Mouse (Mus musculus): Measurements from ENCODE around the gene Zkscan8.
"Not testable (repeated sequence)": the region's sequence is repeated elsewhere in the genome, so short reads cannot be mapped to it uniquely, and the experiment has no call there.

The Zkscan8 gene

DNA sequence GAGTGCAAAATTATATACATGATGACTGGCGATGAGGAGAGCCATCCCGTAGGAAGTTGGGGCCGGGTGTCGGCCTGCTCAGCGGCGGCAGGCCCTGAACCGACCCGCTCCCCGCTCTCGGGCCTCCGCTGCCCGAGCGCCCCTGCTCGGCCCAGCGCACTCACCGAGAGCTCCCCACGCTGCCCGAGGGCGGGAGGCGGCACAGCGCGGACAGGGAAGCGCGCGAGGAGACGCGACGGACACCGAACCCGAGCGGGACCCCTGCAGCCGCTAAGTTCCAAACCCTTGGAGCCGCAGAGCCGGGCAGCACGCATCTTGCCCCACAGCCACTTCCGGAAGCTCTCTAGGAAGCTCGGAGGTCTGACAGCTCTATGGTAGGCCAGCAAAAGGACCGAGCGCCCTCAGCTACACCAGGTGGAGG is at the start of gene Zkscan8:
TSS of gene Zkscan8 (minus strand) at position 340 of the 421 bp plus-strand sequence.
- DNase-seq (ENCODE audit: inconsistent age in 2 of 2, low spot score in 1 of 2) = peak; percentile 91 to 98

DNA sequence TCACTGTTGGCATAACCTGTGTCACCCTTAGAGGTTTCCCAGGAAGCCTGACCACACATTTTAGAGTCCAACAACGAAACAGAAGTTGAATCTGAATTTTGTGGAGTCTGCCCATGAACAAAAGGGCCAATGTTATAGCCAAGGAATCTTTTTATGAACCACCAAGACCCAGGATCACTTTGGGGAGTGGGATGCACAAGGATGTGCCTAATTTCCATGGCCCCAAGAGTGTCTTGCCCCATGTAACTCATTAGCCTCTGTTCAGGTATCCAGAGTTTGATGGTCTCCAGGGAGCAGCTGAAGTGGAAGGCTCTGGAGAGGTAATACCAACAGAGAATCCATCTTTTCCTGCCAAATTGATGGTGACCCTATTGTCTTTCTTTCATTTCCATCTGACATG is 28.9 kb upstream of the Zkscan8 start, which contains the start of gene Olfr1535:
TSS of gene Olfr1535 (minus strand) at position 101 of the 400 bp plus-strand sequence.
- DNase-seq (ENCODE audit: inconsistent age in 2 of 2, low spot score in 1 of 2) = no peak

DNA sequence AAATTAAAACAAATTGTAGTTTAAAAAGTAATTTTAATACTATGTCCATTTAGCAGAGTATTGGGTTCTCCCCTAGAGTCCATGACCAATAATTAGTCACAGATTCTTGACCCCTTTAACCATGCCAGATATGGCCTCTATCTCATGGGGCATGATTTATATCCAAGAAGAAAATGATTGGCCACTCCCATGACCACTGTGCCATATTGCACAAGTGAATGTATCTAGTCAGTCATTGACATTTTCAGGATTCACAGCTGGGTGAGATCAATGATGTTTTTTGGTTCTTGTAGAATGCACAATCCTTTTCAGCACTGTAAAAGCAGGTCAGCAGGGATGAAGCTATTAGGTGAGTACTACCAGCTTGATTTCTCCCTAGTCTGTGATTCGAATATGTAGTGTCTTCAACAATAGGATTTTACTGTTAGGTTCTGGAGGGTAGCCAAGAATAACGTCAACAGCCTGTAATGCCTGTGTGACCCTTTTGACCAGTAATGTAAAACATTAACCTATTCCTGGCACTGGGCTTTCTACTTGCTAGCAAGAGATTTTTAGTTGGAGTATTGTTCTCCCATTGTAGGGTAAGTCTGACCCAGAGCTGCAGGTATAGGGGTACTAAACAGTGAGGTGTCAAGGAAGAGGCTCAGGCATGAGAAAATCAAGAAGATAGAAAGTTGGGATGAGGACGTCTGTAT is 19.6 kb upstream of the Zkscan8 start:
- no peak for DNase-seq (ENCODE audit: inconsistent age in 2 of 2, low spot score in 1 of 2)

DNA sequence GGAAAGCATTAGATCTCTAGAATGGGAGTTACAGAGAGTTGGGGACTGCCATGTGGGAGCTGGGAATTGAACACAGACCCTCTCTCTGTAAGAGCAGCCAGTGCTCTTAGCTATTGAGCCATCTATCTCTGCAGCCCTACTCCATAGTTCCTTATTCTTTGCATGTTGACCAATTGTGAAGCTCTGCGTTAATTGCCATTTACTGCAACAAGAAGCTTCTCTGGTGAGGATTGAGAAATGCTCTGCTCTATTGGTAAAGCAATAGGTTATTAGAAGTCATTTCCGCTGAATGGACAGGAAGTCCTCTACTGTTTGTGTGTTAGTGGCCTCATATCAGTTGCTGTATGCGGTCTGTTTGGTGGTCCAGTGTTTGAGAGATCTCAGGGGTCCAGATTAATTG is 18.6 kb upstream of the Zkscan8 start:
- DNase-seq (ENCODE audit: inconsistent age in 2 of 2, low spot score in 1 of 2) = no peak

DNA sequence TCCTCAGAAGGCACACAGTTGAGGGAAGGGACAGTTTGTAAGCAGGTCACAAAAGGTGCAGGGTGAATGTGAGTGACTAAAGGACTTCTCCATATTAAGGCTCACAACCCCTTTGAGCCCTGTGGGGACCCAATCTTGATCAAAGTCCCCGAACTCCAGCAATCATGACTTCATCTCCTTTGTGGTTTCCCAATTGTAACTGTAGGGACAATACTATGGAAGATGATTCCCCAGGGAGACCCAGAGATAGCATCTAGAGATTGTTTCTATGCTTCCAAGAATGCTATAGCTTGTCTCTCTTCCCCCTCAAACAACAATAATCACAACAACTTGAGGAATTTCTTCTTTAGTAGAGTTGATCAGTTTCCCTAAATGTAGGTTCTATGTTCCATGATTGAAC is 11.8 kb upstream of the Zkscan8 start, which contains the start of gene Olfr1366:
TSS of gene Olfr1366 (minus strand) at position 101 of the 400 bp plus-strand sequence.
- DNase-seq (ENCODE audit: inconsistent age in 2 of 2, low spot score in 1 of 2) = no peak

DNA sequence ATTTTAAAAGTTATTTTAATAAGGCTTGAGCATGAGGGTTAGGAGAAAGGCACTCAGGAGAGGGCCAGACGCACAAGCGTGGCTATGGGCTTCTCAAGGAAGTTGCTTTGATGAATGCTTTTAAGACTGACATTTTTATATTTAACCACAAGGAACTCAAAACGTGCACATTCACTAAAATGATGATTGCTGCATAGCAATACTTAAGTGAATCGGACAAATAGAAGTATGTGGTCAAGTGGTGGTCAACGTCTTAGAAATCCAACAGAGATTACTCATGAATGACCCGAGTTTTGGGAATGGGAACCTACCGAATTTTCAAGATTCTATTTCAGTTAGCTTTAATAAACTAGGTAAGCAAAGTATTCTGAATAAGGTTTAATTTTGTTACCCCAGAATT is 784 bp downstream of the Zkscan8 start:
- DNase-seq (ENCODE audit: inconsistent age in 2 of 2, low spot score in 1 of 2) = peak in 1 of 2 experiments; percentile 25

DNA sequence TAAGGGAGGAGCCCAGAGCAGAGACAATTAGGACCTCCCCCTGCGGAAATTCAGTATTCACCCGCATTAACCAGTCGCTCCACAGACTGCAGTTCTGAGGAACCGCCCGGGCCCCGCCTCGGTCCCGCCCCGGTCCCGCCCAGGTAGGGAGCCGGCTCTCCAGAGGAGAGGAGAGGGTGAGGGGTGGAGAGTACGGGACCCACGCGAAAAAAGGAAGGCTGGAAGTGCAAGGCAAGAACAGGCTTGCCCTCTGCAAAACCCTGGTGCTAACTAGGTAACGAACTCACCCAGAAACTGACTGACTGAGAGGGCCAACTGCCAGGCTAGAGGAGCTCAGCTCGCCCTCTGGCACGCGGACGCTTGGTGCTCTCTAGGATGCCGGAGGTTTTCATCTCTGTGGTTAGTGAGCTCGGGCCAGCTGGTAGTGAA is 24.7 kb downstream of the Zkscan8 start:
- peak; percentile 84 to 97 for DNase-seq (ENCODE audit: inconsistent age in 2 of 2, low spot score in 1 of 2)

DNA sequence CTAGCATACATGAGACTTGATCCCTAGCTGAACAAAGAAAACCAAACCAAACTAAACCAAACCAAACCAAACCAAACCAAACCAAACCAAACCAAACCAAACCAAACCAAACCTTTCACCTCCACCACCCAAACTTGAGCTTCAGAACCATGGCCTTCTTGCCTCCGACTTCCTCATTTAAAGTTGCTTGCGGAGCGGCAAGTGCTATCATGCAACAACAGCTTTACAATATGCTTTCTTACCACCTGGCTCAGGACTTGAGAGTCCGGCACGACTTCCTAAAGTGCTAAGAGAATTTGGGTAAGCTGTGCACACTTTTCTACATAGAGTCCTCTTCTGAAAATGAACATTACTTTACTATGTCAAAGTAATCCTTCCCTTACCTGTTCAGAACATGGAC is 28.6 kb downstream of the Zkscan8 start:
- DNase-seq (ENCODE audit: inconsistent age in 2 of 2, low spot score in 1 of 2) = no peak

DNA sequence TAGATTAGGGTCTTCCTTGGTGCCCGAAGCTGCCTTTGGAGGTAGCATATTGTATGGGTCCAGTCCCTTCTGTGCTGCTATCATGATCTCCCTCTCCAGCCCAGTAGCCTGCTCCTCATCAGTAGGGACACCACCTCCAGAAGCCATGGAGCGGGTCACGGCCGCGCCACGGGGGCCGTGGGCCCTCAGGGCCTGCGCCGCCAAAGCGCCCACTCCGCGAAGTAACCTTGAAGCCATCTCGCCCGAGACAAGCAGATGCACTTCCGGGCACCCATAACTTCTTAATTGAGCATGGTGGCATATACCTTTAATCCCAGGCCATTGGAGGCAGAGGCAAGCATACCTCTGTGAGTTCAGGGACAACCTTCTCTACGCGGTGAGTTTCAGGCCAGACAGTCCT is 29.7 kb downstream of the Zkscan8 start, which contains the start of gene Gm11273:
TSS of gene Gm11273 (minus strand) at position 237 of the 400 bp plus-strand sequence.
- DNase-seq (ENCODE audit: inconsistent age in 2 of 2, low spot score in 1 of 2) = not testable (repeated sequence)

DNA sequence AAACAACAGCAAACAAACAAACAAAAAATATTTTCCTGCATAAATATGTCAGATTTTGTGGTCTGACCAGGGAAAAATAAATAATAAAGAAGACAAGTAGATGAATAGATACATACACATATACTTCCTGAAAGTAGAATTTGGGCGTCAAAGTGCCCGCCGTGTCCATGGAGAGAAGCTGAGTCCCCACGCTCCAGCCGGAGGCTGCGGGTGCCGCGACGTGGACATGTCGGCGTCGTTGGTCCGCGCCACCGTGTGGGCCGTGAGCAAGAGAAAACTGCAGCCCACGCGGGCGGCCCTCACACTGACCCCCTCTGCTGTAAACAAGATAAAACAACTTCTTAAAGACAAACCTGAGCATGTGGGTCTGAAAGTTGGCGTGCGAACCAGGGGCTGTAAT is 35.8 kb downstream of the Zkscan8 start, which contains the start of gene AK157302:
TSS of gene AK157302 (plus strand) at position 144 of the 400 bp plus-strand sequence.
- DNase-seq (ENCODE audit: inconsistent age in 2 of 2, low spot score in 1 of 2) = peak in 1 of 2 experiments; percentile 18

DNA sequence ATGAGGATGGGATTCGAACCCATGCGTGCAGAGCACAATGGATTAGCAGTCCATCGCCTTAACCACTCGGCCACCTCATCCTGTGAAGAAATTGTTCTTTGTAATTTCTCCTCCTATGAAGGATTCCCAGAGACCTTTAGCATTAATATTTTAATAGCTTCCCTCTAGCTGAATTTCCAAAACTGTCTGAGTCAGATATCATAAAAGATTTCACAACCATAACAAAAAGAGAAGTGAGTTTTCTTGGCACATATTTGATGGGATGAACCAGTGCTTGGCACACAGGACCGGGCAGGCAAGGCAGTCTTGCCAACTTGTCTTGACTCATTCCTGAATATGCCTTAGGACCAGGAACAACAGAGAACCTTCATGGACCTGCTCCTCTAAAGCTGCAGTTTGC is 38.1 kb downstream of the Zkscan8 start:
- peak; percentile 13 to 77 for DNase-seq (ENCODE audit: inconsistent age in 2 of 2, low spot score in 1 of 2)

DNA sequence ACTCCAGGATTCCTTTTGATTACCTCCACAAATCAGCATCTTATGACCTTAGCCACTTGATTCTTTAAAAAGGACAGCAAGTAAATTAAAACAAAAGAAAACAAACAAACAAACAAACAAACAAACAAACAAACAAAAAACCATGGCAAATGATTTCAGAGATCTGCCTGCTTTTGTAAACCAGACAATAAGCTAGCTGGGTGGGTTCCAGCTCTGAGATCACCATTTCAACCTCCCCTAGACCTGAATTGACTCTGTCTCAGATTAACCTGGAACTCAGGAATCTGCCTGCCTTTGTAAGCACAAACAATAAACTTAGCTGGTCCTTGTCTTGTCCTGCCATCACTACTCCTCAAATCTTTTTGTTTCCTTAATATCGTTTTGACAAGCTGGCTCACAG is 44.0 kb downstream of the Zkscan8 start:
- no peak for DNase-seq (ENCODE audit: inconsistent age in 2 of 2, low spot score in 1 of 2)

DNA sequence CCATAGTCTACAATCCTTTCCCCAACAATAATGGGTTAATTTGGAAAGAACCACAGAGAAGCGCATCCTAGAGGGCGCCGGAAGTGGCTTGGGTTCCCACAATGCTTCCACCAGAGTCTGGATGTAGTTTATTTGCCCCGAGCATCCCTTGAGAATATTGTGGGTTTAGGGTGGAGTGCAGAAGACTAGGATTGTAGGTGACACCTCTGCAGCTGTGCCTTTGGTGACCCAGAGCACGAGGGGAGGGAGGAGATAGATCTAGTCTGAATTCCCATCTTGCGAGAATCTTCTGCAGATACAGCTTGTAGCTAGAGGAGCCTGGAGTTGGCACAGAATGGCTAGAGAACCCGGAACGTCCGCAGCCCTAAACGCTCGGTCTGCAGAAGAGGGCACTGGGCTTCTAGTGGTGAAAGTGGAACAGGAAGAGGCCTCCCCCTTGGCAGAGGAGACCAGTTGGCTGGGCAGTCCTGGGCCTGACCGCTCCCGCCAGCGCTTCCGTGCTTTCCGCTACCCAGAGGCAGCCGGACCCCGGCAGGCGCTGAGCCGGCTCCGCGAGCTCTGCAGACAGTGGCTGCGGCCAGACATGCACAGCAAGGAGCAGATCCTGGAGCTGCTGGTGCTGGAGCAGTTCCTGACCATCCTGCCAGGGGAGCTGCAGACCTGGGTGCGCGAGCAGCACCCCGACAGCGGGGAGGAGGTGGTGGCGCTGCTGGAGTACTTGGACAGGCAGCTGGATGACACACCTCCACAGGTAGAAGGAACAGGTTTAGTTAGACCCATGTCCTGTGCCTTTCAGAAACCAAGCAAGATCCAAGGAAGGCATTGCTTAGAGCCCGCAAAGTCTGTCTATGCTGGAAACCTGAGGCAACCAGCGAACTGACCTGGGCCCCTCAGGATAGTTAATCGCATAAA is 51.9 kb downstream of the Zkscan8 start, which contains the start of the genes Zkscan4 and Gm10065:
TSS of gene Zkscan4 (plus strand) at position 149 of the 912 bp plus-strand sequence.
TSS of gene Gm10065 (minus strand) at position 683 of the 912 bp plus-strand sequence.
- peak; percentile 69 to 93 for DNase-seq (ENCODE audit: inconsistent age in 2 of 2, low spot score in 1 of 2)

DNA sequence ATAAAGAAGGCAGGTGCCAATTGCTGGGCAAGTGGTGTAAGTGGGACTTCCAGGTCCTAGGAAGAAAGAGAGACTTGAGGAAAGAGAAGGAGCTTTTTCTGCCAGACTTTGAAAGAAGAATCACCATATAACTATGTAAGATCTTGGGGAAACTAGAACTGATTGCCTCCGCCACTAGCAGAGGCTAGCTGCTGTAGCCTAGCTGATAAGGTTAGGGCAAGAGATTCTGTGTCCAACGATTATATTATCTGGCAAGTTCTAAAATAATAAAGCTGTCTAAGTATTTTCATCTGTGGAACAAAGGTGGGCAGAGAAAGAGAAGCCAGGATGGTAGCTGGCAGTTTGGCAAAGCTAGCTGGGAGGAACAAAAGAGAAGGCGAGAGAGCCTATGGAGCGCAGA is 58.5 kb downstream of the Zkscan8 start:
- DNase-seq (ENCODE audit: inconsistent age in 2 of 2, low spot score in 1 of 2) = no peak

DNA sequence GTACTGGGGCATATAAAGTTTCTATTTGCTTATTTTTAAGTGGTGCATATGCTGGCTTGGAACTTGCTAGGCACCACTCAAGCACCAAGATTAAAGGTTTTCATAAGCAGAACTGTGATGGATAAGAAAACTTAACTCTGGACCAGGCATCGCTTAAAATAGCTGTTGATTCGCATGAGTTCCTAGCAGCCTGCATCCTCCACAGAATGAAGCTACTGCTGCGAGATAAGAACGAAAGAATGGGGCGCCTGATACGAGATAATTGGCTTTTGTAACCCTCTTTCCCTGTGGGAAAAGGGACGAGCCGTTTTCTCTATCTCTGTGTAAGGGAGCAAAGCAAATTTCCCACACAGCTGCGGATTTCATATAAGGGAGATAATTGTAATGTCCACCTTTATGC is 61.8 kb downstream of the Zkscan8 start:
- no peak for DNase-seq (ENCODE audit: inconsistent age in 2 of 2, low spot score in 1 of 2)

DNA sequence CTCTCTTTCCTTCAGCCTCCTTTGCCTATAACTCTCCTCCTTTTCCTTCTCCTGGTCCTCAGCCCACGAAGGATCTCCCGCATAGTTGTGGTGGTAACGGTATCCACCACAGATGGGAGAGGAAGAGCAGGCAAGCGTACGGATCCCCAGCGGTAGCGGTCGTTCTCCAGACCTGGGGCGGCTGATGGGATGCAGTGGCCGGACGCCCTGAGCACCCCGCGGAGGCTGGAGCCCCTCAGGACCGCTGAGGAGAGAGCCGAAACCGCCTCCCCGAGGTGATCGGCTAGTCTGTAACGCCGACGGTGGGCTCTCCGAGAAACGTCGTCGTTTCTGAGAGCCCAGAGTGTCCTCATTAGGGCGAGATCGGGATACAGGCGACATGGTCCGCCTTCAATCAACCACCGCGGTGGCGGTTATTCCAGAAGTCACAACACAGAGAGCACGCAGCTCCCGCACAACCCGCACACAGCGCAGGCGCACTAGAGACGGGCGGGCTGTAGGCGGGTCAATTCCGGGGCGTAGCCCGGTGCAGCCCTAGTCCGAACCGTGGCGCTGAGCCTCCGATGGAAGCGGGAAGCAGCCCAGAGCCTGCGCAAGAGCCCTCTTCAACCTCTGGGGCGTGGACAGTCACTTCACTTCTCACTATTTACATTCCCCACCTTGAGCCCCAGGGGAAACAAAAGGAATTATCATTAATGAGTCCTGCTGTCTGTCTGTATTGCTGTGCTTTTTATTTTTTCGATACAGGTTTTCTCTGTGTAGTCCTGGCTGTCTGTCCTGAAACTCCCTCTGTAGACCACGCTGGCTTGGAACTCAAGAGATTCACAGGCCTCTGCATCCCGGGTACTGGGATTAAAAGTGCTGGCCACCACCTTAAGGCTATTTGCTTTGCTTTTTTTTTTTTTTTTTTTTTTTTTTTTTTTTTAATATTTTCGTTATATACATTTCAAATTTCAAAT is 62.6 kb downstream of the Zkscan8 start, which contains the start of gene Nkapl:
TSS of gene Nkapl (minus strand) at position 449 of the 959 bp plus-strand sequence.
- DNase-seq (ENCODE audit: inconsistent age in 2 of 2, low spot score in 1 of 2) = peak; percentile 89 to 95

DNA sequence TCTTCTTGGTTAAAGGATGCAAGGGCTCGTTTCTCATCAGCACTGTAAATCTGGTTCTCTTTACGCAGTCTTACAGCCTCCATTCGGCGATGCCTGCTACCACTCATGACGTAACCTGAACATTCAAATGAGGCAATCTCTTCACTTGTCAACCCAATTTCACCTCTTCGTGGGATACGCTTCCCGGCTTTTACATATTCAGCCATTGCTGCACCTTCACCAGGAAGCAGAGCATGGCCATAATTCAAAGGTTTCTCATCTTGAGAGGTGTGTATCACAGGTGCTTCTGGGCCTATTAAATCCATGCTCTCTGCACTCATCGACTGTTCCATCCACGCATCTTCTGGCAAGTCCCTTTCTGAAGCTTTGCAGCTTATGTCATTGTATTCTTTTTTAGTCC is 63.6 kb downstream of the Zkscan8 start:
- no peak for DNase-seq (ENCODE audit: inconsistent age in 2 of 2, low spot score in 1 of 2)

Data from adrenal gland, adult (tissue).